Mouse (Mus musculus) liver, adult 2 months (tissue): ENCODE measurements at regions not wholly inside any gene's neighbourhood (a gene's known extent, or its start where the extent isn't known, plus 50 kb on each side); places are given as distances from the start of the nearest gene placed in this dataset.

Experiments
- DNase-seq: peaks from one replicate; pipeline ENCODE4 v3.0.0-alpha.2; 2011; ENCODE audit warnings: low read depth, low spot score; ENCODE audit errors: extremely low read depth
- H3K27ac ChIP-seq: fragments of 200-500 bp; replicated peaks from 2 replicates; pipeline ENCODE4 v1.5.1; 2012; ENCODE audit warnings: low read depth, mild to moderate bottlenecking, control low read depth, inconsistent platforms, low read length; ENCODE audit not compliant: insufficient read depth
- H3K27me3 ChIP-seq: fragments of 200-500 bp; 2 replicates; pipeline ENCODE4 v1.6.1; 2012; ENCODE audit warnings: mild to moderate bottlenecking, moderate library complexity, low read length, inconsistent platforms; ENCODE audit not compliant: control insufficient read depth, insufficient read depth
- H3K36me3 ChIP-seq: fragments of 200-500 bp; 2 replicates; pipeline ENCODE4 v1.6.1; 2012; ENCODE audit warnings: low read length, inconsistent platforms; ENCODE audit not compliant: control insufficient read depth, insufficient read depth
- H3K4me1 ChIP-seq: fragments of 200-500 bp; 2 replicates; pipeline ENCODE4 v1.6.1; 2011; ENCODE audit warnings: low read length; ENCODE audit not compliant: control insufficient read depth, insufficient read depth
- H3K4me3 ChIP-seq: fragments of 200-500 bp; 2 replicates; pipeline ENCODE4 v1.5.1; 2011; ENCODE audit warnings: low read depth, mild to moderate bottlenecking, control low read depth, low read length, moderate library complexity; ENCODE audit not compliant: insufficient read depth
- H3K79me2 ChIP-seq: fragments of 200-500 bp; 2 replicates; pipeline ENCODE4 v1.6.1; 2012; ENCODE audit warnings: inconsistent platforms, mild to moderate bottlenecking, low read length, moderate library complexity; ENCODE audit not compliant: control insufficient read depth, insufficient read depth
- H3K9ac ChIP-seq: fragments of 200-500 bp; 2 replicates; pipeline ENCODE4 v1.6.1; 2012; ENCODE audit warnings: low read depth, mild to moderate bottlenecking, control low read depth, inconsistent platforms, low read length
- CTCF ChIP-seq: fragments of 200-500 bp; IDR thresholded peaks from 2 replicates; pipeline ENCODE4 v1.5.1; 2011; ENCODE audit warnings: low read depth, low read length, control low read depth
- POLR2A ChIP-seq: fragments of 200-500 bp; IDR thresholded peaks from 2 replicates; pipeline ENCODE4 v1.6.1; 2011; ENCODE audit warnings: low read length, control low read depth; ENCODE audit not compliant: insufficient read depth; ENCODE audit errors: extremely low read depth
- WGBS: fragments of 180-500 bp; shearing (Covaris S2); methylation state at CpG from one replicate; pipeline ENCODE4 v1.1.7; 2018; 5-methylcytosine and 5-hydroxymethylcytosine counted together

DNA sequence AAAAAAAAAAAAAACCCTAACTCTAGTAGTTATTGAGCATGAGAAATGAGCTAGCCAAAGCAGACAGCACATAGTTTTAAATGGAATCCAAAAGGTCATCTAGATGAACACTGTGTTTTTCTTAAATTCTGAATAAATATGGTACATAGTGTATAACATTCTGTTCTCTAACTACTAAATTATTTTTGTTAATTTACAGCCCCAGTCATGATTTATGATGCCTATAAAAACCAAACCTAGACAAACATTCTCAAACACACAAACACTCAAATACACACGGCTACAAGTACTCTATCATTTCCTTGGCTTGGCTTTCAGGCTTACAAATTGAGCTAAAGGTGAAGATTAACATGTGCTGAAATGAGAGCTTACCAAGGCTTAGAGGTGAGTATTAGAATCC, 188.8 kb downstream of the Sucnr1 start:
- 74% methylated on average over 1 of the region's 1 CpGs for WGBS
- no peak for DNase-seq

GRCm38 (mm10) chr3:60273744-60274143, 192.1 kb downstream of the Sucnr1 start:
- H3K36me3 ChIP-seq = no peaks in the 10 kb centered on the region
- no peak overlapping the region for H3K27ac ChIP-seq
- no peak overlapping the region for H3K9ac ChIP-seq
- no peak overlapping the region for H3K4me3 ChIP-seq
- no peaks in the 10 kb centered on the region for H3K4me1 ChIP-seq
- WGBS = 68% methylated on average over 1 of the region's 1 CpGs
- H3K79me2 ChIP-seq = no peaks in the 10 kb centered on the region
- TF ChIP-seq CTCF = no peak
- no peak for TF ChIP-seq POLR2A
- DNase-seq = peak; percentile 2
- no peaks in the 10 kb centered on the region for H3K27me3 ChIP-seq

More for the DNA sequence above, 188.8 kb downstream of the Sucnr1 start:
- Histone ChIP-seq H3K9ac (no peak overlapping the region), H3K36me3 (no peaks in the 10 kb centered on the region), H3K27ac (no peak overlapping the region), H3K4me3 (no peak overlapping the region), H3K79me2 (no peaks in the 10 kb centered on the region), H3K4me1 (no peaks in the 10 kb centered on the region), H3K27me3 (no peaks in the 10 kb centered on the region)
- TF ChIP-seq CTCF = no peak
- TF ChIP-seq POLR2A = no peak

DNA sequence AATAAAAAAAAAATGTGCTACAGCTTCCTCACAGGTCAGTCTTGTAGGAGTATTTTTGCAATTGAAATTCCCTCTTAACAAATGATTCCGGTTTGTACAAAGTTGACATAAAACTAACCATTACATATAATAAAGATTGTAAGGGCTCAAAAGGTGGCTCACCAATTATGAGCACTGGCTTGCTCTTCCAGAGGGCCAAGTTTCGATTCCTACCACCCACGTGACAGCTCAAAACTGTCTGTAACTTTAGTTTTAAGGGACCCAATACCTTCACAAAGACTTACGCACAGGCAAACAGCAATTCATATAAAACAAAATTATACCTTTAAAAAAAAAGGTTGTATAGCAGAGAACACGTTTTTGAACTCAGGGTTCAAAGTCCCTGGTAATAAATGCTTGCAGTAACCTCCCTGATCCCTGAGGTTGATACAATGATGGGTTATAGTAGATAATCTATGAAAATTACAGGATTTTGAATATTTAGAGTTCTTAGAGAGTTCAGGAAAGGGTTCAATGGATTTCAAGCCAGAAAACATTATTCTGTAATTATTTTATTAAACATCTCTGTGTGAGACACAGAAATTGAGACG, 193.7 kb downstream of the Sucnr1 start:
- WGBS = 87% methylated on average over 6 of the region's 6 CpGs
- Histone ChIP-seq H3K27me3 (no peaks in the 10 kb centered on the region), H3K9ac (no peak overlapping the region), H3K4me3 (no peak overlapping the region), H3K79me2 (no peaks in the 10 kb centered on the region), H3K36me3 (no peaks in the 10 kb centered on the region), H3K4me1 (no peaks in the 10 kb centered on the region), H3K27ac (no peak overlapping the region)
- DNase-seq = no peak
- TF ChIP-seq CTCF = no peak
- no peak for TF ChIP-seq POLR2A

- H3K27me3 ChIP-seq = no peaks in the 10 kb centered on the region
- H3K4me1 ChIP-seq = no peaks in the 10 kb centered on the region
- H3K79me2 ChIP-seq = no peaks in the 10 kb centered on the region
- no peak overlapping the region for H3K4me3 ChIP-seq
- 91% methylated on average over 1 of the region's 1 CpGs for WGBS
- H3K9ac ChIP-seq = no peak overlapping the region
- no peaks in the 10 kb centered on the region for H3K36me3 ChIP-seq
- no peak for DNase-seq
- TF ChIP-seq CTCF = no peak
- TF ChIP-seq POLR2A = no peak
- no peak overlapping the region for H3K27ac ChIP-seq
These were observed 194.8 kb upstream of the Mbnl1 start for GRCm38 (mm10) chr3:60277791-60278190.

DNA sequence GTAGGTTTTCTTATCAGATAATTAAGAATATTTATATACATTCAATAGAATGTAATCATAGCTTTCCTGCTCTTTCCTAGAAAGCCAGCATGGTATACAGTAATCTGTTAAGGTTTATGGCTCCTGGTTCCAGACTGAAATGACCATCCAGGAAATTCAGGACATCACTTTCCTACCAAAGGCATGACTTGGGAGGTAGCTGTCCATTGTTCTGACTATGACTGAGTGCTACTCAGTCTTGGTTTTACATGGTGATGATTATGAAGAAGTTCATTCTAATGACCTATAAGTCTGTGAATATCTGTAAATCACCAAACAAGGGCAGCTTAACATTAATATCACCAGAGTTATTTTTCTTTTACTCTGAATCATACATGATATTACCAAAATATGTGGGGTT, 191.4 kb upstream of the Mbnl1 start:
- Histone ChIP-seq H3K79me2 (no peaks in the 10 kb centered on the region), H3K27me3 (no peaks in the 10 kb centered on the region), H3K27ac (no peak overlapping the region), H3K9ac (no peak overlapping the region), H3K4me1 (no peaks in the 10 kb centered on the region), H3K4me3 (no peak overlapping the region), H3K36me3 (no peaks in the 10 kb centered on the region)
- DNase-seq = no peak
- TF ChIP-seq CTCF = no peak
- no peak for TF ChIP-seq POLR2A

DNA sequence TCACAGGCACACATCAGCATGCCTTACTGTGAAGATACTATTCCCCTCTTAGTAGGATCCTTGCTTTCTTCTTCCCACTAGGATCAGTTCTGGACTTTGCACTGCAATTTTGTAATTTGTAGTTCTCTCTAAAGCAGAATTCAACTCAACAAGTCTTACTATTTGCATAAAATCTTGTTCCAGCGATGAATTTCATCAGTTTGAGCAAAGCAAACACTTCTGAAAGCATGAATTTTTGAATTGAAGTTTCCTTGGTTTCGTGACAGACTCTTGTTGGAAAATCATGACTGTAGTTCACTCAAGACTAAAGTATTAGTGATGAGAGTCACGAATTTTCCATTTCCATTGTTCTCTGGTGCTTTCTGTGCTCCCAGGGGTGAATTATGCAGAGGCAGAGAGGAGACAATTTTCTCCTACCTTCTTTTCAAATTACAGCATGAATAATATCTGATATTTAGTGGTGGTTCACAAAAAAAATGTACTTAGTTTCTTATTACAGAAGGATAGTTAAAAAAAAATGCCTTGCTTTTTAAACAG, 190.6 kb upstream of the Mbnl1 start:
- Histone ChIP-seq H3K27me3 (no peaks in the 10 kb centered on the region), H3K27ac (no peak overlapping the region), H3K4me1 (no peaks in the 10 kb centered on the region), H3K9ac (no peak overlapping the region), H3K79me2 (no peaks in the 10 kb centered on the region), H3K4me3 (no peak overlapping the region), H3K36me3 (no peaks in the 10 kb centered on the region)
- WGBS = 72% methylated on average over 3 of the region's 3 CpGs
- TF ChIP-seq CTCF = no peak
- no peak for DNase-seq
